Mouse (Mus musculus): ENCODE results near the gene Ahnak2.

GRCm38 (mm10) chr12:112830570-112830969, 28.1 kb upstream of the Ahnak2 start:
- TF ChIP-seq POLR2A (IDR thresholded peaks at IDR 0.05; ENCODE audit: extremely low read depth, insufficient read depth, low read length) (no peak), CTCF (IDR thresholded peaks at IDR 0.05; ENCODE audit: low read depth, low read length) (no peak)

Measured in liver, adult 2 months (tissue).